Mouse (Mus musculus) small intestine, adult 2 months (tissue): ENCODE data around the gene Fnbp1.

Source experiments
- CTCF ChIP-seq: fragments of 200-500 bp; IDR thresholded peaks from 2 replicates; pipeline ENCODE4 v1.5.1; 2012; ENCODE audit warnings: low read depth, mild to moderate bottlenecking, control low read depth, inconsistent platforms, low read length, moderate library complexity, mixed read lengths; ENCODE audit not compliant: insufficient replicate concordance, insufficient read length; ENCODE audit errors: extremely low read depth
- POLR2A ChIP-seq: fragments of 200-500 bp; IDR thresholded peaks from 2 replicates; pipeline ENCODE4 v1.6.1; 2012; ENCODE audit warnings: low read depth, mild to moderate bottlenecking, control low read depth, inconsistent platforms, low read length, moderate library complexity

GRCm38 (mm10) chr2:31094565-31094964, 47.2 kb downstream of the Fnbp1 start:
- TF ChIP-seq CTCF (no peak), POLR2A (no peak)
